Mouse (Mus musculus) kidney, embryonic 15.5 days (tissue): Measurements from ENCODE around the gene March2. TPM values are rescaled to one million over a fixed set of nuclear protein-coding genes. Genes with fewer than 3 reads are reported as not detected.
A peak's percentile ranks its signal among the peaks of the same experiment; 100 is the strongest.

Source experiments
- ATAC-seq: fragments of 200-750 bp; cut with Nextera tagmentation; replicated peaks from 2 replicates; pipeline ENCODE4 v1.8.0; 2017; ENCODE audit warnings: moderate TSS enrichment; ENCODE audit not compliant: low FRiP score
- H3K27ac ChIP-seq: fragments of 300-500 bp; sonication (generic); 2 replicates; pipeline ENCODE4 v1.5.1; 2015; ENCODE audit warnings: mild to moderate bottlenecking, inconsistent platforms
- H3K27me3 ChIP-seq: fragments of 300-500 bp; sonication (generic); 2 replicates; pipeline ENCODE4 v1.6.1; 2015; ENCODE audit warnings: inconsistent platforms
- H3K36me3 ChIP-seq: fragments of 300-500 bp; sonication (generic); 2 replicates; pipeline ENCODE4 v1.6.1; 2015; ENCODE audit warnings: inconsistent platforms
- H3K4me1 ChIP-seq: fragments of 300-500 bp; sonication (generic); 2 replicates; pipeline ENCODE4 v1.6.1; 2015; ENCODE audit warnings: inconsistent platforms
- H3K4me2 ChIP-seq: fragments of 300-500 bp; sonication (generic); 2 replicates; pipeline ENCODE4 v1.6.1; 2015; ENCODE audit warnings: moderate library complexity, mild to moderate bottlenecking, inconsistent platforms
- H3K4me3 ChIP-seq: fragments of 300-500 bp; sonication (generic); replicated peaks from 2 replicates; pipeline ENCODE4 v1.5.1; 2015; ENCODE audit warnings: mild to moderate bottlenecking, inconsistent platforms
- H3K9ac ChIP-seq: fragments of 300-500 bp; sonication (generic); 2 replicates; pipeline ENCODE4 v1.6.1; 2015; ENCODE audit warnings: mild to moderate bottlenecking, inconsistent platforms
- H3K9me3 ChIP-seq: fragments of 300-500 bp; sonication (generic); replicated peaks from 2 replicates; pipeline ENCODE4 v1.6.1; 2016; ENCODE audit warnings: inconsistent platforms
- WGBS: fragments of 180-500 bp; shearing (Covaris S2); methylation state at CpG from one replicate; pipeline ENCODE4 v1.1.7; 2015; ENCODE audit warnings: mixed read lengths; 5-methylcytosine and 5-hydroxymethylcytosine counted together
- polyA plus RNA-seq: library from polyadenylated mRNA; unstranded; fragments of >200 nt; fragmentation: Nextera tagmentation; extraction: Ambion mirVana; gene quantifications from 2 replicates; pipeline ENCODE4 v1.2.1, GENCODE M21; 2015

Gene March2
- polyA plus RNA-seq, result 50.9 and 57.5 TPM in 2 replicates

- Histone ChIP-seq H3K27me3 (no peaks in the 10 kb centered on the region), H3K27ac (peak within 1 kb of the TSS; percentile 6; the same call in 1 of the 2 replicates), H3K4me2 (peak within 1 kb of the TSS; percentile 70), H3K36me3 (peaks cover 11% of the 10 kb centered on the region; the same call in 1 of the 2 replicates), H3K9ac (peak within 1 kb of the TSS; percentile 58), H3K4me3 (peak within 1 kb of the TSS; percentile 62), H3K9me3 (no peaks in the 10 kb centered on the region), H3K4me1 (peaks cover 6% of the 10 kb centered on the region; the same call in 1 of the 2 replicates)
- peak; percentile 100 for ATAC-seq
- WGBS, result under 1% methylated on average over 46 of the region's 46 CpGs
Observed at GRCm38 (mm10) chr17:33718384-33718881, at the start of gene March2. March2 (minus strand) TSS chr17:33718670.

GRCm38 (mm10) chr17:33766389-33766788 lies 47.9 kb upstream of the March2 start:
- no peak overlapping the region for H3K9ac ChIP-seq
- H3K27me3 ChIP-seq, result no peaks in the 10 kb centered on the region
- H3K36me3 ChIP-seq, result no peaks in the 10 kb centered on the region
- H3K4me1 ChIP-seq, result no peaks in the 10 kb centered on the region
- no peak overlapping the region for H3K4me3 ChIP-seq
- no peak overlapping the region for H3K4me2 ChIP-seq
- no peak for ATAC-seq
- H3K9me3 ChIP-seq, result no peaks in the 10 kb centered on the region
- 66% methylated on average over 3 of the region's 3 CpGs for WGBS
- no peak overlapping the region for H3K27ac ChIP-seq

DNA sequence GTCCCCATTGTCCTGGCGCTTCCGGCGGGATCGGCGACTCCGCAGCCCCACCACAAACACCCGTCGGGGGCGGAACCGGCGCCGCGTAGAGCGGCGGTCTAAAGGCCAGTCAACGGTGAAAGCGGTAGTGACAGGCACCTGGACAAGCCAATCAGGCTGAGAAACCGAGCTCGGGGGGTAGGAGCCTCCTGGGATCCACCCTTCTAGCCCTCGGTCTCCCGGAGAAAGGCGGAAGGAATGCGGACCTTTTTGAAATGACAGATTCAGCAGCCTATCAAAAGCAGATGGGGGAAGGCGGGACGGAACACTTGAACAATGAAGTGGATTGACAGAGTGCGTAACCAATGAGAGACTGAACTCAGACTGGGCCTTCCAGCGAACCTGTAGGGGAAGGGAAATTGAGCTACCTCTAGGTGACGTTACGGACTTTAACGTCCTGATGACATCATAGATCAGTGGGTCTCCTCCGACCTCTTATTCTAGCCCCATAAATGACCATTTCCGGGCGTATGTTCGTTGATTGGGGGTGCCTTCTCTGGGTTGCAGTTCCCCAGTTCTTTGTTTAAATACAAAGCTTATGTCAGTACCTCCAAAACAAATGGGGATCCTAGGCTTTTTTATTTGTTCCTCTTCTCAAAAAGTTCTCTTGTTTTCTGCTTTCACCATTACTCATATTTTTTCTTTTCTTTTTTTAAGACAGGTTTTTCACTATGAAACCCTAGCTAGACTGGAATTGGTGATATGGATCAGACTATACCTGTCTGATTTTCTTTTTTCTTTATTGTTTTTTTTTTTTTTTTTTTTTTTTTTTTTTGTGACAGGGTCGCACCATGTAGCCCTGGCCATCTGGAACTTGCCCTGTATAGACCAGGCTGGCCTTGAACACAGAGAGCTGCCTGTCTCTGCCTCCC lies 42.0 kb upstream of the March2 start, which contains the start of gene Rab11b:
TSS of gene Rab11b (minus strand) at position 276 of the 911 bp plus-strand sequence.
- H3K27me3 ChIP-seq, result no peaks in the 10 kb centered on the region
- H3K9me3 ChIP-seq, result no peaks in the 10 kb centered on the region
- ATAC-seq, result peak; percentile 100
- peaks cover 7% of the 10 kb centered on the region; the same call in 1 of the 2 replicates for H3K36me3 ChIP-seq
- H3K9ac ChIP-seq, result peak within 1 kb of the TSS; percentile 89
- H3K4me2 ChIP-seq, result peak within 1 kb of the TSS; percentile 77
- peaks cover 41% of the 10 kb centered on the region for H3K4me1 ChIP-seq
- H3K27ac ChIP-seq, result peak within 1 kb of the TSS; percentile 98
- 3% methylated on average over 35 of the region's 35 CpGs for WGBS
- H3K4me3 ChIP-seq, result peak within 1 kb of the TSS; percentile 60

DNA sequence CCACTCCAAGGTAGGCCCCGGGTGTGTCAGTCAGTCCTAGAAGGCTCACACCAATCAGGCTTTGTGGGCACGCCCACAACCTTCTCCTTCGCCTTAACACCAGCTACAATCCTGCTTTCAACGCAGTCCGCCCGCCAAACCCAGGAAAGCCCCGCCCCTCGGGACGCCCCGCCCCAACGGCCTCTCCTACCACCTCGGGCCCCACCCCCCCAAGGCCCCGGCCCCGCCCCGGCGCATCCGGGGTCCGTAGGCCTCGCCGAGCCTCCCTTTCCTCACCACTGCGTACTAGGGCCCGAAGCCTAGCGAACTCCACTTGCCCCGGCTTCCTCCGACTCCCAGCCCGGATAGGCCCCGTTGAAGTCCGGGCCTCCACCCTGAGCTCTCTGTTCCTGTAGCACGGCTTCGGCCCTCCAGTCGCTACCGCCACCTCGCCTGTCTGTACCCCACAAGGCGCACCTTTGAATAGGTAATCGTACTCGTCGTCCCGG lies 41.3 kb upstream of the March2 start:
- peak; percentile 87 for ATAC-seq
- WGBS, result under 1% methylated on average over 38 of the region's 38 CpGs
- no peaks in the 10 kb centered on the region for H3K9me3 ChIP-seq

DNA sequence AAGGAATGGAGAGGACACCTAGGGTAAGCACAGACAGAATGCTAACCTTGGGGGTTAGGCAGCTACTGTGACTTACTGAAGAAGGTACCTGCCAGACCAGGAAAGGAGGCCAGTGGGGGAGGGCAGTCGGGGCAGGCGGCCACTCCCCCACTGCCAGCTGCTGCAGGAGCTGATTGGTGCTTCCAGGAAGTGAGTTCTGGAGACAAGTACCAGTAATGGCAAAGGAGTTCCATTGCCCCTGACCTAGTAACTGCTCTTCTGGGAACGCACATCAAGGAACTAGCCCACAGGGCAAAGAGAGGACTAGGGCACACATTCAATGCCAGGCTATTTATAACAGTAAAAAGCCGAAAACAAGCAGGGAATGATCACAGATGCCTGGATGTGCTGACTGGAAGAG lies 38.8 kb upstream of the March2 start:
- no peaks in the 10 kb centered on the region for H3K27me3 ChIP-seq
- peaks cover 50% of the 10 kb centered on the region for H3K4me1 ChIP-seq
- no peak overlapping the region for H3K4me2 ChIP-seq
- no peak for ATAC-seq
- H3K9me3 ChIP-seq, result no peaks in the 10 kb centered on the region
- H3K36me3 ChIP-seq, result peaks cover 7% of the 10 kb centered on the region; the same call in 1 of the 2 replicates
- WGBS, result 52% methylated on average over 4 of the region's 4 CpGs
- peak overlapping the region; percentile 26; the same call in 1 of the 2 replicates for H3K9ac ChIP-seq
- no peak overlapping the region for H3K4me3 ChIP-seq
- 0 out of 2 replicates have a peak overlapping the region, but pooled peaks have one; percentile 2 for H3K27ac ChIP-seq

More for the DNA sequence above, 41.3 kb upstream of the March2 start:
- peak overlapping the region; percentile 98 for H3K27ac ChIP-seq
- peak overlapping the region; percentile 60 for H3K4me3 ChIP-seq
- no peaks in the 10 kb centered on the region for H3K27me3 ChIP-seq
- H3K36me3 ChIP-seq, result peaks cover 7% of the 10 kb centered on the region; the same call in 1 of the 2 replicates
- peak overlapping the region; percentile 89 for H3K9ac ChIP-seq
- H3K4me1 ChIP-seq, result peaks cover 46% of the 10 kb centered on the region
- H3K4me2 ChIP-seq, result peak overlapping the region; percentile 77

DNA sequence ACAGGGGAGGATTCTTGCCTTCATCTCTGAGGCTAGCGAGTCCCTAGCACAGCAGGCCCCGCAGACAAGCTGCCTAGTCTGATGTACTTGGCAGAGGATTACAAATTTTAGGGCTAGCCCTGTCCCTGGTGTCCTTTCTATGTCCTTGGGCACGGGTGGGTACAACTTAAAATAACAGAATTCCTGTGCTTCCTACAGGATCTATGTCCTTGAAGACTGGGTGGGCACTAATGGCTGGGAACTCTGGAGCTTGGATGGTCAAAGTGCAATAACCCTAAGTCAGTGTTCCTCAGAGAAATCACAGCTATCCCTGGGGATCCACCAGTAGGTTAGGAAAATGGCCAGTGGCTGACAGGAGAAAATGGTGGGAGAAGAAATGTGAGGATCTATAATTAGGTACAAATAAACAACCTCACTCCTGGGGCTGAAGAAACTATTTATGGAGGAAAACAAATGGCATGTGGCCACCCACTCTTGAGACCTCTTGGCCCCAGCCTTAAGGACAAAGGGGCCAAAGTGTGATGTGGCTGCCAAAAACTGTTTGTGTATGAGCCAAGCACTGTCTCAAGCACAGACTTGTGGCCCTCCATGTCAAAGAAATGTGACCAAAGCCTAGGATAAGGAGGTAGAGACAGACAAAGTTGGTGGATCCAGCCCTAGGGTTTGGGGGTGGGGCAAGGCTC lies 37.8 kb upstream of the March2 start:
- Histone ChIP-seq H3K36me3 (peaks cover 13% of the 10 kb centered on the region), H3K27ac (no peak overlapping the region), H3K4me1 (peaks cover 50% of the 10 kb centered on the region), H3K4me2 (no peak overlapping the region), H3K4me3 (no peak overlapping the region), H3K9me3 (no peaks in the 10 kb centered on the region), H3K27me3 (no peaks in the 10 kb centered on the region), H3K9ac (no peak overlapping the region)
- no peak for ATAC-seq
- WGBS, result 85% methylated on average over 3 of the region's 3 CpGs

DNA sequence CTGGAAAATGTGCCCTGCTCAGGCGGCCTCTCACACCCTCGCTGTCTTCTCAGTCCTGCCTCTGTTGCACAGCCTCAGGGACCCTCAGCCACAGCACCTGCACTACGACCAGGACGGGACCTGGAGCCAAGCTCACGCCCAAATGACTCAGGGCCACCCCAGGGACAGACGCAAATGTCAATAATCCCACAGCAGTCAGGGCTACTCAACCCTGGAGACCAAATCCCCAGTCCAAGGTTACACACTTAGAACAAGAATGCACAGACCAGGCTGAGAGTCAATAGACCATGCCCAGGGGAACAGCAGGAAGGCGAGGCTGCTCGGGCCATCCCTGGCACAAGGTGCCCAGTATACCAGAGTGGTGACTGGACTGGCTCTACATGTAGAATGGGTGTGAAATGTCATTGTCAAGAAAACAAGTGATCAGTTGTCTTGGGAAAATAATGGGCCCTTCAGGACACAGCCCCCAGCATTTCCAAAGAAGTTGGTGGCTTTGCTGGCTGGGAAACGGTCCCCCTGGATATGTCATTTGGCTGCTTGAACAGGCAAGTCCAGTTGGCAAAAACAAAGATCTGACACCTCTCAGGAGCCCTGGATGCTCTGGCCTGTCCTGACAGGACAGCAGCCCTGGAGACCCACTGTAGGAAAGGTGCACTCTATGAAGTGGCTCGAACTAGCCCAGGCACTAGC lies 37.1 kb upstream of the March2 start:
- 69% methylated on average over 10 of the region's 10 CpGs for WGBS
- Histone ChIP-seq H3K27me3 (no peaks in the 10 kb centered on the region), H3K9me3 (no peaks in the 10 kb centered on the region), H3K36me3 (peaks cover 20% of the 10 kb centered on the region), H3K9ac (no peak overlapping the region), H3K4me2 (0 out of 2 replicates have a peak overlapping the region, but pooled peaks have one; percentile 0), H3K4me3 (no peak overlapping the region), H3K4me1 (peaks cover 50% of the 10 kb centered on the region), H3K27ac (0 out of 2 replicates have a peak overlapping the region, but pooled peaks have one; percentile 9)
- no peak for ATAC-seq

GRCm38 (mm10) chr17:33754656-33755055 lies 36.2 kb upstream of the March2 start:
- WGBS, result 83% methylated on average over 1 of the region's 1 CpGs

GRCm38 (mm10) chr17:33752297-33752696 lies 33.8 kb upstream of the March2 start:
- WGBS, result 97% methylated on average over 2 of the region's 2 CpGs
- no peak overlapping the region for H3K27ac ChIP-seq
- no peaks in the 10 kb centered on the region for H3K27me3 ChIP-seq
- H3K36me3 ChIP-seq, result peaks cover 48% of the 10 kb centered on the region
- no peak for ATAC-seq
- H3K4me2 ChIP-seq, result no peak overlapping the region
- H3K9ac ChIP-seq, result no peak overlapping the region
- no peak overlapping the region for H3K4me3 ChIP-seq
- peaks cover 26% of the 10 kb centered on the region for H3K4me1 ChIP-seq
- no peaks in the 10 kb centered on the region for H3K9me3 ChIP-seq

More at GRCm38 (mm10) chr17:33754656-33755055, 36.2 kb upstream of the March2 start:
- Histone ChIP-seq H3K9ac (no peak overlapping the region), H3K4me2 (no peak overlapping the region), H3K4me3 (no peak overlapping the region), H3K27ac (no peak overlapping the region), H3K36me3 (peaks cover 29% of the 10 kb centered on the region), H3K9me3 (no peaks in the 10 kb centered on the region), H3K27me3 (no peaks in the 10 kb centered on the region), H3K4me1 (peaks cover 50% of the 10 kb centered on the region)
- no peak for ATAC-seq

- Histone ChIP-seq H3K36me3 (peaks cover 48% of the 10 kb centered on the region), H3K27ac (no peak overlapping the region), H3K27me3 (no peaks in the 10 kb centered on the region), H3K4me3 (no peak overlapping the region), H3K9ac (no peak overlapping the region), H3K4me2 (no peak overlapping the region), H3K4me1 (peaks cover 15% of the 10 kb centered on the region), H3K9me3 (no peaks in the 10 kb centered on the region)
- no peak for ATAC-seq
Observed at GRCm38 (mm10) chr17:33751181-33751580, 32.7 kb upstream of the March2 start.

- Histone ChIP-seq H3K9me3 (no peaks in the 10 kb centered on the region), H3K4me1 (no peaks in the 10 kb centered on the region; the same call in 1 of the 2 replicates), H3K27me3 (no peaks in the 10 kb centered on the region), H3K9ac (no peak overlapping the region), H3K4me3 (no peak overlapping the region), H3K36me3 (peaks cover 63% of the 10 kb centered on the region), H3K4me2 (no peak overlapping the region), H3K27ac (no peak overlapping the region)
- no peak for ATAC-seq
- WGBS, result 98% methylated on average over 5 of the region's 5 CpGs
Observed at GRCm38 (mm10) chr17:33749451-33749850, 31.0 kb upstream of the March2 start.
